Mouse (Mus musculus): Measurements from ENCODE around the gene St3gal2. TPM values are rescaled to one million over a fixed set of nuclear protein-coding genes. Genes with fewer than 3 reads are reported as not detected.
"Not testable (repeated sequence)": the region's sequence is repeated elsewhere in the genome, so short reads cannot be mapped to it uniquely, and the experiment has no call there.

St3gal2 gene
- polyA plus RNA-seq, 1 experiment, result 189 TPM

GRCm38 (mm10) chr8:110990017-110990416 is 70.3 kb downstream of the St3gal2 start:
- DNase-seq (ENCODE audit: low read depth), result no peak

- DNase-seq (ENCODE audit: low read depth), result no peak
Measured at GRCm38 (mm10) chr8:110996641-110997430, 77.1 kb downstream of the St3gal2 start.

GRCm38 (mm10) chr8:110997547-110998531 is 78.1 kb downstream of the St3gal2 start, which contains the start of gene Ddx19a:
Gene Ddx19a (minus strand): TSS chr8:110997800.
- no peak for DNase-seq (ENCODE audit: low read depth)

- DNase-seq (ENCODE audit: low read depth), result not testable (repeated sequence)
Measured at GRCm38 (mm10) chr8:111010230-111010991, 90.7 kb downstream of the St3gal2 start.

Other genes starting within 250 kb of the St3gal2 start
- 39.4 and 43.6 TPM in 2 replicates for gene Mtss1l, start 198.4 kb upstream of the St3gal2 start, polyA plus RNA-seq (2012; rRNA removed)
- 43.4 and 49.2 TPM in 2 replicates for gene Il34, start 114.0 kb upstream of the St3gal2 start, polyA plus RNA-seq (2012; rRNA removed)
- 53.0 and 53.5 TPM in 2 replicates for gene Cog4, start 73.3 kb upstream of the St3gal2 start, polyA plus RNA-seq (2012; rRNA removed)
- gene Sf3b3, start 73.1 kb upstream of the St3gal2 start, polyA plus RNA-seq (2012; rRNA removed), result 32.8 and 38.6 TPM in 2 replicates
- gene Fuk, start 17.4 kb upstream of the St3gal2 start, polyA plus RNA-seq (2012; rRNA removed), result 13.4 and 16.4 TPM in 2 replicates
- gene Ddx19a, start 77.9 kb downstream of the St3gal2 start, polyA plus RNA-seq (2012; rRNA removed), result 25.1 and 29.8 TPM in 2 replicates
- 5.8 and 6.5 TPM in 2 replicates for gene Ddx19b, start 111.8 kb downstream of the St3gal2 start, polyA plus RNA-seq (2012; rRNA removed)
- gene Aars, start 113.2 kb downstream of the St3gal2 start, polyA plus RNA-seq (2012; rRNA removed), result 40.0 and 43.7 TPM in 2 replicates
- 6.9 TPM in 1 of 2 replicates, not detected in the other for gene Exosc6, start 136.4 kb downstream of the St3gal2 start, polyA plus RNA-seq (2012; rRNA removed)
- gene Clec18a, start 172.5 kb downstream of the St3gal2 start, polyA plus RNA-seq (2012; rRNA removed), result 24.1 and 29.4 TPM in 2 replicates
- gene Pdpr, start 174.7 kb downstream of the St3gal2 start, polyA plus RNA-seq (2012; rRNA removed), result 18.4 and 19.3 TPM in 2 replicates